Mouse (Mus musculus) lung, postnatal 0 days (tissue): Measurements from ENCODE around the gene Camk2g.

Experiments
- CTCF ChIP-seq: IDR thresholded peaks from 2 replicates; pipeline ENCODE4 v1.5.1; 2016; ENCODE audit warnings: antibody characterized with exemption, mild to moderate bottlenecking
- EP300 ChIP-seq: IDR thresholded peaks from 2 replicates; pipeline ENCODE4 v1.6.1; 2016; ENCODE audit warnings: antibody characterized with exemption, mild to moderate bottlenecking, control low read depth

DNA sequence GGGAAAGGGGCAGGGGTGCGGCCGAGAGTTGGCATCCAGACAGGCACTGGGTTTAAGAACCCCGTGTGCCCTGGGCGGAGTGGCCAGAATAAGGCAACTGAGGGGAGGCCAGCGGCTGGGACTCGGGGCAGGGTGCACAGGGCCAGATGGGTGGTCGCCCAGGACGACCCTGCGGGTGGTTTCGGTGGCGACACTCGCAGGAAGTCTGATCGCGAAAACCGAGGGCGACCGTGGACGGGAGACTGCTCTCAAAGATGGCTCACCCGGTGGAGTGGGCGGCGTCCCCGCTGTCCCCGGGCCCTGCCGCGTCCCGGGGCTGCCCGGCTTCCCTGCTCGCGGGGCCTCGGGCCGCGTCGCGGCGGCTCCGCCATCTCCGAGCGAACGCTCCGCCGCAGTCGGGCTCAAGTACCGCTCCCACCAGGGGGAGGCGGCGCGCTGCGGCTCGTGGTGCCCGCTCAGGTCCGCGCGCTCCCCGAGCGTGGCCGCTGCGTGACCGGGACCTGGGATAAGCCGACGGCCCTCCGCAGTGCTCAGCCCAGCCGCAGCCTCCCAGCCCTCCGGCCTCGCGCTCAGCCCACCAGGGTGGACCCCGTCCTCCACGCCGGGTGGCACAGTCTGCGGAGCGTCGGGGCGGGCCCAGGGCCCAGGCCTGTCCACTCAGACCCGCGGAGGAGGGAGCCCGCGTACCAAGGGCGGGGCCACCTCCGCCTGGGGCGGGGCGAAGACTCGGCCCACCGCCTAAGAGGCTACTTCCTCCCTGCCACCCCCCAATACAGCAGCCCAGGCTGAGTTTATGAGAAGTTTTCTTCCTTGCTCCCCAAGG, 59.7 kb downstream of the Camk2g start, which contains the start of gene Ndst2:
- no peak for TF ChIP-seq EP300
- TF ChIP-seq CTCF: peak; percentile 61
